Mouse (Mus musculus) ES-Bruce4 (cell line): ENCODE measurements around the gene Relch.

Experiments used
- CTCF ChIP-seq: IDR thresholded peaks from one replicate; pipeline ENCODE4 v1.8.1; 2011; ENCODE audit warnings: low read depth, low read length
- EP300 ChIP-seq: IDR thresholded peaks from 2 replicates; pipeline ENCODE4 v1.6.1; 2011; ENCODE audit warnings: low read depth, low read length; ENCODE audit not compliant: insufficient read depth
- POLR2A ChIP-seq: IDR thresholded peaks from one replicate; pipeline ENCODE4 v1.8.1; 2011; ENCODE audit warnings: low read length; ENCODE audit not compliant: insufficient read depth

GRCm38 (mm10) chr1:105739493-105739892 lies 75.8 kb downstream of the Relch start:
- TF ChIP-seq EP300: no peak
- no peak for TF ChIP-seq POLR2A
- no peak for TF ChIP-seq CTCF
